Mouse (Mus musculus): ENCODE data around the gene Alkbh6. TPM values are rescaled to one million over a fixed set of nuclear protein-coding genes. Genes with fewer than 3 reads are reported as not detected.
A peak's percentile ranks its signal among the peaks of the same experiment; 100 is the strongest.

Alkbh6 gene
- polyA plus RNA-seq, 1 experiment, result 38.6 TPM

GRCm38 (mm10) chr7:30362652-30363343 lies 54.3 kb downstream of the Alkbh6 start, which contains the start of gene Lrfn3:
Gene Lrfn3 (minus strand): TSS chr7:30362772.
- H3K4me1 ChIP-seq (ENCODE audit: control insufficient read depth, insufficient read depth, insufficient read length, low read length), result no peaks in the 10 kb centered on the region
- no peak within 1 kb of the TSS for H3K27ac ChIP-seq (replicated peaks; ENCODE audit: low read depth, low read length)
- H3K4me3 ChIP-seq (ENCODE audit: insufficient read depth, low read depth, low read length), result peak within 1 kb of the TSS; percentile 56

DNA sequence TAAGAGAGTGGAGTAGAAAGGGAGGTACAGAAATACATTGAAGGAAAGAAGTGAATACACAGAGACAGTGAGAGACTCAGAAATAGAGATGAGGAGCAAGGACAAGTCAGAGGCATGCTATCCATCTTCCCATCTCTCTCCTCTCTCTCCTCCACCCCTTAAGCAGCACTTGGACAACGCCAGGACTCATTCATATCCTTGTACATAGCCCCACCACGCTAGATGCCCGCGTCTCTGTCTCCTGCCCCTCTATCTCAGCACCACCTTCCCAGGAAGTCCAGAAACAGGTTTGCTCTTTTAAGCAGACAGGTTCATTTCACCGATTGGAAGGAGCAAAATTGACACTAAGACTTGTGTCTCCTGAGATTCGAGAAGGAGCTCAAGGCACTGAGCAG lies 54.8 kb downstream of the Alkbh6 start:
- peak overlapping the region; percentile 56 for H3K4me3 ChIP-seq (ENCODE audit: insufficient read depth, low read depth, low read length)
- no peak overlapping the region for H3K27ac ChIP-seq (replicated peaks; ENCODE audit: low read depth, low read length)
- H3K4me1 ChIP-seq (ENCODE audit: control insufficient read depth, insufficient read depth, insufficient read length, low read length), result no peaks in the 10 kb centered on the region

Other genes starting within 250 kb of the Alkbh6 start
- gene Zfp82, start 235.8 kb upstream of the Alkbh6 start, polyA plus RNA-seq (2012; ENCODE audit: insufficient read depth, insufficient read length, missing spikeins), result 1.8 and 2.1 TPM in 2 replicates
- gene Gm26920, start 218.3 kb upstream of the Alkbh6 start, polyA plus RNA-seq (2012; ENCODE audit: insufficient read depth, insufficient read length, missing spikeins), result not detected in 2 replicates
- 2.4 and 2.5 TPM in 2 replicates for gene Zfp566, start 218.2 kb upstream of the Alkbh6 start, polyA plus RNA-seq (2012; ENCODE audit: insufficient read depth, insufficient read length, missing spikeins)
- 32.4 and 34.3 TPM in 2 replicates for gene Zfp260, start 213.9 kb upstream of the Alkbh6 start, polyA plus RNA-seq (2012; ENCODE audit: insufficient read depth, insufficient read length, missing spikeins)
- 1.1 TPM in 1 of 2 replicates, not detected in the other for gene Zfp382, start 186.8 kb upstream of the Alkbh6 start, polyA plus RNA-seq (2012; ENCODE audit: insufficient read depth, insufficient read length, missing spikeins)
- 17.8 and 24.3 TPM in 2 replicates for gene Zfp146, start 139.0 kb upstream of the Alkbh6 start, polyA plus RNA-seq (2012; ENCODE audit: insufficient read depth, insufficient read length, missing spikeins)
- 3,242 and 3,950 TPM in 2 replicates for gene Cox7a1, start 124.6 kb upstream of the Alkbh6 start, polyA plus RNA-seq (2012; ENCODE audit: insufficient read depth, insufficient read length, missing spikeins)
- gene Capns1, start 109.9 kb upstream of the Alkbh6 start, polyA plus RNA-seq (2012; ENCODE audit: insufficient read depth, insufficient read length, missing spikeins), result 549 and 708 TPM in 2 replicates
- 93.0 and 113 TPM in 2 replicates for gene Polr2i, start 76.8 kb upstream of the Alkbh6 start, polyA plus RNA-seq (2012; ENCODE audit: insufficient read depth, insufficient read length, missing spikeins)
- 62.8 and 71.2 TPM in 2 replicates for gene Tbcb, start 76.4 kb upstream of the Alkbh6 start, polyA plus RNA-seq (2012; ENCODE audit: insufficient read depth, insufficient read length, missing spikeins)
- gene Ovol3, start 73.0 kb upstream of the Alkbh6 start, polyA plus RNA-seq (2012; ENCODE audit: insufficient read depth, insufficient read length, missing spikeins), result not detected in 2 replicates
- gene Thap8, start 28.6 kb upstream of the Alkbh6 start, polyA plus RNA-seq (2012; ENCODE audit: insufficient read depth, insufficient read length, missing spikeins), result 0.83 TPM in 1 of 2 replicates, not detected in the other
- 3.2 and 4.6 TPM in 2 replicates for gene Wdr62, start 28.3 kb upstream of the Alkbh6 start, polyA plus RNA-seq (2012; ENCODE audit: insufficient read depth, insufficient read length, missing spikeins)
- 4.5 and 7.3 TPM in 2 replicates for gene Clip3, start 17.0 kb upstream of the Alkbh6 start, polyA plus RNA-seq (2012; ENCODE audit: insufficient read depth, insufficient read length, missing spikeins)
- not detected in 2 replicates for gene Syne4, start 6.1 kb downstream of the Alkbh6 start, polyA plus RNA-seq (2012; ENCODE audit: insufficient read depth, insufficient read length, missing spikeins)
- 1.6 and 2.0 TPM in 2 replicates for gene E130208F15Rik, start 13.0 kb downstream of the Alkbh6 start, polyA plus RNA-seq (2012; ENCODE audit: insufficient read depth, insufficient read length, missing spikeins)
- gene Sdhaf1, start 15.2 kb downstream of the Alkbh6 start, polyA plus RNA-seq (2012; ENCODE audit: insufficient read depth, insufficient read length, missing spikeins), result 18.1 and 22.7 TPM in 2 replicates
- gene Lrfn3, start 54.1 kb downstream of the Alkbh6 start, polyA plus RNA-seq (2012; ENCODE audit: insufficient read depth, insufficient read length, missing spikeins), result 0.67 and 2.4 TPM in 2 replicates
- 34.6 and 43.0 TPM in 2 replicates for gene Tyrobp, start 105.0 kb downstream of the Alkbh6 start, polyA plus RNA-seq (2012; ENCODE audit: insufficient read depth, insufficient read length, missing spikeins)
- gene Hcst, start 111.1 kb downstream of the Alkbh6 start, polyA plus RNA-seq (2012; ENCODE audit: insufficient read depth, insufficient read length, missing spikeins), result 2.5 and 2.8 TPM in 2 replicates
- gene Nfkbid, start 113.0 kb downstream of the Alkbh6 start, polyA plus RNA-seq (2012; ENCODE audit: insufficient read depth, insufficient read length, missing spikeins), result 0.67 and 1.6 TPM in 2 replicates
- gene Aplp1, start 136.8 kb downstream of the Alkbh6 start, polyA plus RNA-seq (2012; ENCODE audit: insufficient read depth, insufficient read length, missing spikeins), result 0.44 and 0.92 TPM in 2 replicates
- gene Kirrel2, start 149.0 kb downstream of the Alkbh6 start, polyA plus RNA-seq (2012; ENCODE audit: insufficient read depth, insufficient read length, missing spikeins), result not detected in 2 replicates
- gene Nphs1, start 149.6 kb downstream of the Alkbh6 start, polyA plus RNA-seq (2012; ENCODE audit: insufficient read depth, insufficient read length, missing spikeins), result not detected in 2 replicates
- not detected in 2 replicates for gene Prodh2, start 184.9 kb downstream of the Alkbh6 start, polyA plus RNA-seq (2012; ENCODE audit: insufficient read depth, insufficient read length, missing spikeins)
- gene Arhgap33, start 226.3 kb downstream of the Alkbh6 start, polyA plus RNA-seq (2012; ENCODE audit: insufficient read depth, insufficient read length, missing spikeins), result 0.40 TPM in 1 of 2 replicates, not detected in the other
- gene Hspb6, start 243.5 kb downstream of the Alkbh6 start, polyA plus RNA-seq (2012; ENCODE audit: insufficient read depth, insufficient read length, missing spikeins), result 49.1 and 64.2 TPM in 2 replicates
- 0.95 and 4.2 TPM in 2 replicates for gene Proser3, start 243.6 kb downstream of the Alkbh6 start, polyA plus RNA-seq (2012; ENCODE audit: insufficient read depth, insufficient read length, missing spikeins)